Mouse (Mus musculus) myocyte (in vitro differentiated cells): ENCODE data around the gene Olfr735.

Source experiments
- MAX ChIP-seq: IDR thresholded peaks from one replicate; pipeline ENCODE4 v1.6.1; 2011; ENCODE audit warnings: low read depth, mild to moderate bottlenecking, control low read depth
- POLR2A ChIP-seq: IDR thresholded peaks from one replicate; pipeline ENCODE4 v1.6.1; 2011; ENCODE audit warnings: low read depth, mild to moderate bottlenecking, control low read depth, moderate library complexity; ENCODE audit not compliant: insufficient read length
- POLR2AphosphoS2 ChIP-seq: IDR thresholded peaks from one replicate; pipeline ENCODE4 v1.6.1; 2011; ENCODE audit warnings: low read depth, control low read depth; ENCODE audit not compliant: insufficient read length

DNA sequence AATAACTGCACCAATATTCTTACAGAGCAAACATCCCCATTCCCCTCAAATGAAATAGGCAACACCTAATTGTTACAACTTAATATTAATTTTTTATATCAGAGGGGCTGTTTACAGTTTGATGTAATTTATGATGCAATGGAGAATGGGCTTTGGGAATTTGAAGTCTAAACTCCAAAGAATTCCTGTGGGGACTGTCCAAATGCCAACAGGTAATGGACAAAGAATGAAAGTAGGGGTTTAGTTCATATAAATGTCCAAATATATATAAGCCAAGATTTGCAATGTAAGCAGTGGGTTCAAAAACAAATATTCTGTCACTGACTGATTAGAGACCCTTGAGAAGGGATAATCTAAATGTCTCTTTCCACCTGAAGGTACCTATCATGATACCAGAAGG, 47.2 kb downstream of the Olfr735 start, which contains the start of gene Olfr733:
- TF ChIP-seq POLR2A (no peak), POLR2AphosphoS2 (no peak), MAX (no peak)
